Mouse (Mus musculus): ENCODE data around the gene Scn5a.

DNA sequence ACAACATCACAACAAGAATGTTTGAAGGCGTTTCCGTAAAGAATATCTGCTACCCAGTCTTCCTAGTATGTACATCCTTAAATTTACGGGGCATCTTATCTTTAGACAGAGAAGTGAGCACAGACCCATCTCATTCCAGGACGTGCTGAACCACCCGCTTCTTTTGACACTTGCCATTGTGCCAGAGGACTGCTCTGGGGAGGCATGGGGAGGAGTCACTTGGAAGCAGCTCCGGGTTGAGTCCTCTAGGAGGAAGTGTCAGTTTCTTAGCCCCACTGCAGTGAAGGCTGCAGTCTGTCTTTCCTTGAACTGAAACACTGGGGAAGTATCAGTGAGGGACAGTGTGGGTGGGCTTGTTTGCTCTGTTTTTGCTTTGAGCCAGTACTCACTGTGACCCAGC is 133.1 kb downstream of the Scn5a start:
- no peak for TF ChIP-seq CTCF (IDR thresholded peaks at IDR 0.05; ENCODE audit: low read depth, low read length)
- no peak for TF ChIP-seq POLR2AphosphoS5 (IDR thresholded peaks at IDR 0.05; ENCODE audit: insufficient replicate concordance, low read depth, low read length)
- no peak for TF ChIP-seq GATA1 (IDR thresholded peaks at IDR 0.05; ENCODE audit: borderline replicate concordance, low read length)
- no peak for TF ChIP-seq TAL1 (conservative IDR thresholded peaks at IDR 0.05; ENCODE audit: low read depth, low read length)
- TF ChIP-seq GATA2 (IDR thresholded peaks at IDR 0.05; ENCODE audit: borderline replicate concordance, low read depth, low read length): no peak
